Comparison of ENCODE assay signal across 10 mouse cellular contexts in genomic region chr4:76365871-76366270, GRCm38 (mm10).
DNase-seq lines count a peak whose midpoint lies in the region; ATAC-seq and TF ChIP-seq lines count a peak whose summit lies in the region.
"Had no signal": no experiment of that assay in that cellular context is flagged by ENCODE, and none has a peak within 500 bp of the region (broad histone marks: within the 10 kb centered on the region; RNA-seq: fewer than 3 reads in every experiment).

No protein-coding gene starts in this region.

- WGBS in kidney, adult 2 months: 32% methylated on average over 4 of the region's 4 CpGs

- peak; percentile 80 for ATAC-seq in cerebellum, adult (ENCODE audit: insufficient number of reproducible peaks, low FRiP score, low TSS enrichment)

- H3K27ac ChIP-seq in kidney, adult 2 months (ENCODE audit: insufficient read depth, low read depth, low read length): peak overlapping the region; percentile 15
- H3K27ac ChIP-seq: liver, embryonic 13.5 days had no signal

- intact Hi-C loops in gastrocnemius, postnatal 14 days (cut with DNase I; ENCODE audit: low total_unique reads): no loop called here
- intact Hi-C loops in left cerebral cortex, postnatal 14 days (cut with DNase I): no loop called here

- no peaks in the 10 kb centered on the region for H3K27me3 ChIP-seq in kidney, adult 2 months (replicated peaks; ENCODE audit: control insufficient read depth, insufficient read depth, low read length)
- H3K27me3 ChIP-seq: CH12.LX; liver, embryonic 13.5 days had no signal

- TF ChIP-seq POLR2A in kidney, adult 2 months (IDR thresholded peaks at IDR 0.05; ENCODE audit: low read depth, low read length): no peak

- H3K36me3 ChIP-seq in kidney, adult 2 months (ENCODE audit: control insufficient read depth, insufficient read depth, low read length): no peaks in the 10 kb centered on the region
- H3K36me3 ChIP-seq: liver, embryonic 13.5 days had no signal

- H3K4me1 ChIP-seq in kidney, adult 2 months (ENCODE audit: control insufficient read depth, insufficient read depth, low read length): peaks cover 29% of the 10 kb centered on the region
- H3K4me1 ChIP-seq: liver, embryonic 13.5 days had no signal

- no peak for TF ChIP-seq CTCF in kidney, adult 2 months (conservative IDR thresholded peaks at IDR 0.05; ENCODE audit: insufficient read depth, insufficient read length, low read depth, low read length)

- H3K4me3 ChIP-seq in kidney, adult 2 months (ENCODE audit: insufficient read depth, low read depth, low read length): no peak overlapping the region
- H3K4me3 ChIP-seq: liver, embryonic 13.5 days had no signal

- peak; percentile 6 for DNase-seq in gastrocnemius, postnatal 10 days
- DNase-seq in gastrocnemius, postnatal 14 days: no peak
- peak; percentile 26 to 49 for DNase-seq in left cerebral cortex, postnatal 14 days (ENCODE audit: low spot score in 2 of 2)
- DNase-seq in left cerebral cortex, adult 11 months (ENCODE audit: low spot score): no peak
- DNase-seq in kidney, adult 2 months: peak; percentile 61
- DNase-seq in thymus, postnatal 25 days: no peak
- no peak for DNase-seq in gastrocnemius, adult 18-20 months (ENCODE audit: low spot score)
- DNase-seq: liver, embryonic 13.5 days had no signal

Comparison
In these comparisons a context has a peak if more than half of its experiments do, and no peak if none do; other contexts are left out.
1. DNase-seq: peak in gastrocnemius, postnatal 10 days (single experiment), left cerebral cortex, postnatal 14 days (2 of 2) and kidney, adult 2 months (single experiment); none in gastrocnemius, postnatal 14 days (single experiment), left cerebral cortex, adult 11 months (single experiment), thymus, postnatal 25 days (single experiment) and gastrocnemius, adult 18-20 months (single experiment).